Mouse (Mus musculus): ENCODE data around the gene Ttc41.

The Ttc41 gene

DNA sequence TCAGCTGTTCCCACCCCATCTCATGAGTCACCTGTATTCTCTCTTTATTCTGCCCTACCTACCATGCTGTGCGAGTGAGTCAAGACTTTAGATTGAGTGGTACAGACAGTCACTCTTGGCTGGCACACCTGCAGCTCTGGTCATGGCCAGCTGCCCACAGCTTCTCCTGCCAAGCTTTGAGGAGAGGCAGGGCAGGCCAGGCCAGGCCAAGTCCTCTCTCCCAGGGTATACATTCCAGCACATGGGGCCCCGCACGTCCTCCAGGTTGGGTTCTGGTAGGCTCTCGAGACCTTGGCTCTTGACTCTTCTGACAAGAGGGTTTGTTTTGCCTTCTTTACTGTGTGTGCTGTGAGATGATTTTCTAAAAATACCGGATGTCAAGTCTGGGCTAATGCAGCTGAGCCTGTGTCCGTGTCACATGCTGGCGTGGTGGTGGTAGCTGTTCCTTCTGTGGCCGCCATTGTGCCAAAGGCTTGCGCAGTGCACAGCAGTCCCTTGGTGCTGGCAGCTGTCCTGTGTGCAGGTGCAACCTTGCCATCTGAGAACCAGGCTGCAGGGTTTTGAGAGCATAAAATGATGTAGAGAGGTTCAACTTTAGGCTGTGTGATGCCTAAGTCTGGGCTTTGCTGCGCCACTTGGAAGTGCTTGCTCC lies 120.4 kb downstream of the Ttc41 start:
- no peak for DNase-seq (ENCODE audit: low spot score in 2 of 2)
